Mouse (Mus musculus) limb, embryonic 11.5 days (tissue): ENCODE measurements at regions not wholly inside any gene's neighbourhood (a gene's known extent, or its start where the extent isn't known, plus 50 kb on each side); places are given as distances from the start of the nearest gene placed in this dataset.

Source experiments
- ATAC-seq: fragments of 200-750 bp; cut with Nextera tagmentation; 2 replicates; pipeline ENCODE4 v1.8.0; 2017; ENCODE audit warnings: low read depth; ENCODE audit not compliant: insufficient number of reproducible peaks, low FRiP score, low TSS enrichment
- DNase-seq: peaks from one replicate; pipeline ENCODE4 v3.0.0-alpha.2; 2015; ENCODE audit warnings: low spot score
- H3K27ac ChIP-seq: fragments of 300-500 bp; sonication (generic); replicated peaks from 2 replicates; pipeline ENCODE4 v1.5.1; 2014; ENCODE audit warnings: low read depth, mild to moderate bottlenecking, low read length
- H3K27me3 ChIP-seq: fragments of 300-500 bp; sonication (generic); 2 replicates; pipeline ENCODE4 v1.6.1; 2014; ENCODE audit warnings: mild to moderate bottlenecking, low read length, mixed read lengths; ENCODE audit not compliant: control insufficient read depth, insufficient read depth
- H3K36me3 ChIP-seq: fragments of 300-500 bp; sonication (generic); 2 replicates; pipeline ENCODE4 v1.6.1; 2014; ENCODE audit warnings: mild to moderate bottlenecking, low read length, moderate library complexity, mixed read lengths; ENCODE audit not compliant: control insufficient read depth, insufficient read depth
- H3K4me1 ChIP-seq: fragments of 300-500 bp; sonication (generic); 2 replicates; pipeline ENCODE4 v1.6.1; 2014; ENCODE audit warnings: low read length, mixed read lengths; ENCODE audit not compliant: control insufficient read depth, insufficient read depth
- H3K4me2 ChIP-seq: fragments of 300-500 bp; sonication (generic); 2 replicates; pipeline ENCODE4 v1.6.1; 2014; ENCODE audit warnings: low read depth, mild to moderate bottlenecking, moderate library complexity; ENCODE audit not compliant: severe bottlenecking
- H3K4me3 ChIP-seq: fragments of 300-500 bp; sonication (generic); 2 replicates; pipeline ENCODE4 v1.5.1; 2014; ENCODE audit warnings: low read depth, low read length
- H3K9ac ChIP-seq: fragments of 300-500 bp; sonication (generic); 2 replicates; pipeline ENCODE4 v1.6.1; 2014; ENCODE audit warnings: mild to moderate bottlenecking, low read length
- H3K9me3 ChIP-seq: fragments of 300-500 bp; sonication (generic); 2 replicates; pipeline ENCODE4 v1.6.1; 2016; ENCODE audit warnings: low read length; ENCODE audit not compliant: control insufficient read depth
- WGBS: fragments of 180-500 bp; shearing (Covaris S2); extraction: QIAGEN DNeasy Blood & Tissue Kit; methylation state at CpG from one replicate; pipeline ENCODE4 v1.1.7; 2014; 5-methylcytosine and 5-hydroxymethylcytosine counted together

DNA sequence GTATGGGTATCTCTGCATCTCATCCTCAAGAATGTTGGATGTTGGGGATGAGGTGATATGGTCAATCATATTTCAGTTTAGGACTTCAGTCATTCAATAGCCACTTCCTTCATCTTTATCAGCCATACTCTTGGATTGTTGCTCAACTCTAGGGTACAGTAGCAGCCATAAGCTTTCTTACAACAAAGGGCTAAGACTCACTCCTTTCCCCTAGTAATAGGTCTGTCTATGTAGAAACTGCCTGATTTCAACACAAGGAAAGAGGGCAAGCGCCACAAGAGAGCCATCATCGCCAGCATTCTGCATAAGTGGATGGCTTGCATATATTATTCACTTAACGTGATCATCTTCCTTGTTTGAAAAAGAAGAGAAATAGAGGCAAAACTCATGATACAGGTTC lies 107.5 kb upstream of the Rmdn2 start:
- Histone ChIP-seq H3K27ac (no peak overlapping the region), H3K9ac (no peak overlapping the region), H3K9me3 (no peaks in the 10 kb centered on the region), H3K36me3 (no peaks in the 10 kb centered on the region), H3K27me3 (no peaks in the 10 kb centered on the region), H3K4me3 (no peak overlapping the region), H3K4me1 (peaks cover 3% of the 10 kb centered on the region; the same call in 1 of the 2 replicates), H3K4me2 (no peak overlapping the region)
- ATAC-seq (no peak), DNase-seq (no peak)
- 93% methylated on average over 3 of the region's 3 CpGs for WGBS

DNA sequence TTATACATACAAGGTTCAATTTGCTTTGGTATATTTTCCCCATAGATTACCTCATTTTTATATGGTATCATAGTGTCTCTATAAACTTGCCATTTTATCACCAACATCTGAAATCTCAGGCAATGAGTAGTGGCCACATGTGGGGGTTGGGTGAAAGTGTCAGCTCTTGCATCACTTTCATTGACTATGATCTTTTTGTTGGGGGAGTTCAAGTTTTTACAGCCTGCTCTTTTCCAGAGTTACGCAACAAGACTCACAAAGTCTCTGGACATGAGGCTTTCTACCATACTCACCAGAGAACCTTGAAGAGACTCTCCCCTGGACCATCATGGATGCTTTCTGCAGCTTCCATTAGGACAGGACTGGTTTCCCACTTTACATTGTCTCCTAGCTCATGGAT lies 106.1 kb upstream of the Rmdn2 start:
- Histone ChIP-seq H3K4me2 (no peak overlapping the region), H3K4me1 (peaks cover 3% of the 10 kb centered on the region; the same call in 1 of the 2 replicates), H3K36me3 (no peaks in the 10 kb centered on the region)

DNA sequence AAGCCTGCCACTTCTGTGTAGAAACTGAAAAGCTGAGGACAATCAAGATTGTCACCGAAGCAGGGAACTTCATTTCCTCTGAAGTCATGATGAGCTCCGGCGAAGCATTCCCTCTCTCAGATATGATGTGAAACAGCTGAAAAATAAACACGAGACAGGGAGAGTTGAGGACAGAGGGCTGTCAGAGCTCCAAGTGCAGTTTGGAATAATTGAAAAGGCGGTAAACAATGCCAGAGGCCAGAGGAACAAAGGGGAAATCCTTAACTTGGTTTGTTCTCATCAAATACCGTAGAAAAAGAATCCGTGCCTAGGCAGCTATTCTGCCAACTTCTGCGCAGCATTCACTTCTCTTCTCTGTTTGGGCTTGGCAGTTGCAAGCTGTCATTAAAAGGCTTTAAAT lies 102.4 kb upstream of the Rmdn2 start:
- Histone ChIP-seq H3K36me3 (no peaks in the 10 kb centered on the region), H3K27me3 (no peaks in the 10 kb centered on the region), H3K27ac (no peak overlapping the region), H3K9ac (no peak overlapping the region), H3K4me1 (peaks cover 14% of the 10 kb centered on the region), H3K4me2 (no peak overlapping the region), H3K9me3 (no peaks in the 10 kb centered on the region), H3K4me3 (no peak overlapping the region)
- DNase-seq: no peak
- ATAC-seq: no peak
- WGBS: 81% methylated on average over 8 of the region's 8 CpGs

More for the DNA sequence above, 106.1 kb upstream of the Rmdn2 start:
- no peak overlapping the region for H3K27ac ChIP-seq
- H3K9me3 ChIP-seq: no peaks in the 10 kb centered on the region
- ATAC-seq (no peak), DNase-seq (no peak)
- H3K9ac ChIP-seq: no peak overlapping the region
- no peak overlapping the region for H3K4me3 ChIP-seq
- 80% methylated on average over 1 of the region's 1 CpGs for WGBS
- no peaks in the 10 kb centered on the region for H3K27me3 ChIP-seq

DNA sequence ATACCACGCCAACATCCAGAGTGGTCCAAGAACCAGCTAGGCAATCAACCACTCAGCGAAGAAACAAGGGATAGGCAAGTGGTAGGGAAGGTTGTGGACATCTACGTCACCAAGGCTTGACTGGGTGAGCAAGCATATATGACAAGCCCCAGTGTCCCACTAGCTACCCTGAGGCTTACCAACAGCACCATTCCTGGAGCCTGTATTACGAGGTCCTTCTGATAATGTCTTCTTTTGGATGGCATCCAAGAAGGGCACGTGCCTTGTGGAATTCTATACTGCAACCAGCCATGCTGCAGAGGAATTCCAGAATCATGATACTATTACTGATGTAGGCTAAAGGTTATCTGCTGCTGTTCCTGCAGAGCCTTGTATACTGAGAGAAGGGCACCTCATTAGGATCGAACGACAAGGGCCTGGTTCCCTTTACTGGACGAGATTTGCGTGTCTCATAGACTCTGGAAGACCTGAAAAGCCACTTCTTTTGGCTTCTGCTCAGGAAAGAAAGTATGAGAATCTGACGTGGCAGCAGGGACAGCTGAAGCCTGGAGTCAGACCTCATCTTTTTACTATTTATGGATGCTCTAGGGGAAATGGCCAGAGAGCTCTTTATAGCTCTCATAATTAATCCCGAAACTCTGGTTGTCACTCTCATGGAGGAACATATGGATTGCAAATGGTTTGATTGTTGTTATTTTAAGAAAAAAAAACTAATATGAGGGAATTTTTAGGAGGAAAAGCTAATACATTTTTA lies 101.5 kb upstream of the Rmdn2 start:
- ATAC-seq (no peak), DNase-seq (no peak)
- H3K36me3 ChIP-seq: no peaks in the 10 kb centered on the region
- no peak overlapping the region for H3K27ac ChIP-seq
- no peak overlapping the region for H3K4me3 ChIP-seq
- 68% methylated on average over 11 of the region's 11 CpGs for WGBS
- H3K27me3 ChIP-seq: no peaks in the 10 kb centered on the region
- H3K4me1 ChIP-seq: peaks cover 14% of the 10 kb centered on the region
- no peaks in the 10 kb centered on the region for H3K9me3 ChIP-seq
- H3K4me2 ChIP-seq: no peak overlapping the region
- H3K9ac ChIP-seq: no peak overlapping the region

DNA sequence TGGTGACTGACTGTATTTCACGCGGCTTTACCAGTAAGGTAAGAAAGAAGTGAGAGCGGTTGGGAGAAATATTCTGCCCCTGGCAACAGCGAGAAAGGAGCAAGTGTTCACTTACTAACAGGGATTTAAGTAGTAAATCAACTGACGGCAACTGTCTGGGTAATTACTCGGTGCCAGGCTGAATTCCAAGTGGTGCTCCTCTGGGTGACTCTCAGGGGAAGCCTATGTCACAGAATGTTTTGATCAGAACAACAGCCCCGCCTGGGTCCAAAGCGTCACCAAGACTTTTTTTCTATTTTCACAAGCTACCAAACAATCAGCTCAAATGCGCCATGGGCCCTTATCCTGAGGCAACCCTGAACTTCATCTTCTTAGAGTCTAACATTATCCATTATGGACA lies 100.4 kb upstream of the Rmdn2 start:
- DNase-seq: peak; percentile 21

DNA sequence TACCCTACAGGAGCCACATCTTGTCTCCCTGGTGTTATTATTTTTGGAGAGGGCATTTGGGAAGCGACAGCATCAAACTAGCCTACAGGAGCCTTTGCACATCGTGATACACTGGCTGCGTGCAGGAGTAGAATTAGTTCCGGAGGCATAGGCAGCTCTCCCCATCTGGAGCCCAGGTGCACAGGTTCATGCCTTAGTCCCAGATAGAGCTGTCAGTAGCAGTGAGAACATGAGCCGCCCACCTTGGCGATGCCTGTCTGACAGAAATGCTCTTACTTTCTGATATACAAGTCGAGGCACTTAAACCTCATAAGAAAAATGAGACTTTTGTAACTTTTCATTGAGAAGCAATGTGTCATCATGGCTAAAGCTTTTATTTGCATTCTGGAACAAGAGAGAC lies 97.6 kb upstream of the Rmdn2 start:
- peak; percentile 69; the same call in 1 of the 2 replicates for ATAC-seq
- DNase-seq: peak; percentile 55
- H3K4me3 ChIP-seq: no peak overlapping the region
- 46% methylated on average over 7 of the region's 7 CpGs for WGBS
- no peaks in the 10 kb centered on the region for H3K36me3 ChIP-seq
- H3K4me2 ChIP-seq: no peak overlapping the region
- H3K27ac ChIP-seq: no peak overlapping the region
- H3K4me1 ChIP-seq: peaks cover 14% of the 10 kb centered on the region
- H3K27me3 ChIP-seq: no peaks in the 10 kb centered on the region
- H3K9me3 ChIP-seq: no peaks in the 10 kb centered on the region
- no peak overlapping the region for H3K9ac ChIP-seq

More for the DNA sequence above, 100.4 kb upstream of the Rmdn2 start:
- Histone ChIP-seq H3K27ac (no peak overlapping the region), H3K4me2 (no peak overlapping the region), H3K9ac (no peak overlapping the region), H3K36me3 (no peaks in the 10 kb centered on the region), H3K27me3 (no peaks in the 10 kb centered on the region), H3K9me3 (no peaks in the 10 kb centered on the region), H3K4me1 (peaks cover 14% of the 10 kb centered on the region), H3K4me3 (no peak overlapping the region)
- ATAC-seq: no peak
- WGBS: 49% methylated on average over 9 of the region's 9 CpGs

DNA sequence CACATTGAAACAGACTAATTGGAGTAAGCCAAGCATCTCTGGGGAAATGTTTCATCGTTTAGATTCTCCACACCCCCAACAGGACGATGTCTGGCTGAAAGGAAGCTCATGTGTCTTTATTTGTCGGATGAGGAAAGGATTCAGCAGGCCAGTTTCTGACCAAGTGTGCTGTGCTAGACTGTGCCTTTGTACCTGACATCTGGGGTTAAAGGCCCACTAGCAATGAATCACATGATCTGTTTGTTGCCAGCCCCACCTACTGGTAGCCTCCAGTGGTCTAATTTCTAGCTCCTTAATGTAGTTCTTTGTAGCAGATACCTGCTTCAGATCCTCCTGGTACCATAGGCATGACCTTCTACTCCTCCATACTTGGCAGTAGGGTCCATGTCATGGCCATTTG lies 93.5 kb upstream of the Rmdn2 start:
- WGBS: 34% methylated on average over 3 of the region's 3 CpGs
- H3K27ac ChIP-seq: no peak overlapping the region
- no peaks in the 10 kb centered on the region for H3K36me3 ChIP-seq
- no peak overlapping the region for H3K4me2 ChIP-seq
- no peak overlapping the region for H3K4me3 ChIP-seq
- H3K9ac ChIP-seq: no peak overlapping the region
- no peaks in the 10 kb centered on the region for H3K9me3 ChIP-seq
- no peaks in the 10 kb centered on the region for H3K27me3 ChIP-seq
- no peak for ATAC-seq
- DNase-seq: peak; percentile 40
- H3K4me1 ChIP-seq: peaks cover 10% of the 10 kb centered on the region

DNA sequence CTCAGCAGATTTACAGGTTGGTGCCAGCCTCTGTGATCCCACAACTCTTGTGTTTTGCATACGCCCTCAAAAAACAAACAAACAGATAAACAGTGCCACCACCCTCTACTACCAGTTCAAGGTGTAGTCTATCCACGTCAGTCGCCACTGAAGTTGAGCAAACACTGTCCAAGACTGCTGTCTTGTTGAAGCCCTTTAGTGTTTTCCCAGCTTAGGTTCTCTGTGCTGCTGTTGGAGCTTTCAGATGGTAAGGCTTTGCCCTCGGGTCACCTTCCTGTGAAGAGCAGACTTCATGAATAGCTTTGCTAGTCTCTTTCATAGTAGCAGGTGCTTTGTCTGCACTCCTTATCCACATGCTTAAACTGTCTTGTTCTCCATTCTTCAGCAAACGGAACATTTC lies 93.0 kb upstream of the Rmdn2 start:
- H3K9me3 ChIP-seq: no peaks in the 10 kb centered on the region
- no peak overlapping the region for H3K4me2 ChIP-seq
- 85% methylated on average over 5 of the region's 5 CpGs for WGBS
- no peak overlapping the region for H3K4me3 ChIP-seq
- no peak overlapping the region for H3K9ac ChIP-seq
- peaks cover 5% of the 10 kb centered on the region for H3K4me1 ChIP-seq
- no peak overlapping the region for H3K27ac ChIP-seq
- no peaks in the 10 kb centered on the region for H3K36me3 ChIP-seq
- no peaks in the 10 kb centered on the region for H3K27me3 ChIP-seq
- ATAC-seq (no peak), DNase-seq (no peak)

DNA sequence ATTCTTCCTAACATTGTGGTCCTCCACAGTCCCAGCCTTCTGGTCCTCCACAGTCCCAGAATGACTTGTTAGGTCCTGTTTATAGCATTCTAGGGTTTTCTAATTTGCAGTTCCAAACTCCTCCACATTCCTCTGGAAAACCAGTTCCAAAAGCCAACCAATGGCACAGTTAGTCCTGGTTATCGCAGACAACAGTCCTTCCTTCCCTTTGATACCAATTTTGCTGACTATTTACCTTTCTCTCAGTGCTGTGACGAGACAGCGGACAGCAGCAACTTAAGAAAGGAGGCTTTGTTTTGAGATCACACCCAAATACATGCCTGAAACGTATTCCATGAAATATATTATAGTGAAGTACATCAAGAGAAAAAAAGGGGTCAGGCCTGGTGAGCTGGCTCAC lies 92.3 kb upstream of the Rmdn2 start:
- no peaks in the 10 kb centered on the region for H3K27me3 ChIP-seq
- no peak overlapping the region for H3K9ac ChIP-seq
- no peak for ATAC-seq

More for the DNA sequence above, 92.3 kb upstream of the Rmdn2 start:
- Histone ChIP-seq H3K4me3 (no peak overlapping the region), H3K36me3 (no peaks in the 10 kb centered on the region), H3K9me3 (no peaks in the 10 kb centered on the region), H3K27ac (no peak overlapping the region), H3K4me1 (no peaks in the 10 kb centered on the region; the same call in 1 of the 2 replicates), H3K4me2 (no peak overlapping the region)
- WGBS: 84% methylated on average over 4 of the region's 4 CpGs
- no peak for DNase-seq
